Mouse (Mus musculus) layer of hippocampus, adult 2 months (tissue): Measurements from ENCODE around the gene Mab21l1. TPM values are rescaled to one million over a fixed set of nuclear protein-coding genes. Genes with fewer than 3 reads are reported as not detected.

Source experiments
- DNase-seq, 2 experiments: peaks; one replicate each; pipeline ENCODE4 v3.0.0; 2022; ENCODE audit warnings: low spot score in 2 of 2
- H3K27ac ChIP-seq: fragments of 200-600 bp; 2 replicates; pipeline ENCODE4 v1.8.1; 2022
- H3K4me3 ChIP-seq: fragments of 200-600 bp; 2 replicates; pipeline ENCODE4 v1.8.1; 2022; ENCODE audit warnings: mild to moderate bottlenecking
- CTCF ChIP-seq: fragments of 200-600 bp; conservative IDR thresholded peaks from 2 replicates; pipeline ENCODE4 v1.8.1; 2022; ENCODE audit warnings: antibody characterized with exemption, mild to moderate bottlenecking, moderate library complexity
- total RNA-seq, 2 experiments: library from RNA; stranded (reverse); gene quantifications; 2 replicates each; pipeline ENCODE4 v1.2.3; 2021

The Mab21l1 gene
- total RNA-seq, 2 experiments from 2014 or later: 0.64 to 0.77 TPM

DNA sequence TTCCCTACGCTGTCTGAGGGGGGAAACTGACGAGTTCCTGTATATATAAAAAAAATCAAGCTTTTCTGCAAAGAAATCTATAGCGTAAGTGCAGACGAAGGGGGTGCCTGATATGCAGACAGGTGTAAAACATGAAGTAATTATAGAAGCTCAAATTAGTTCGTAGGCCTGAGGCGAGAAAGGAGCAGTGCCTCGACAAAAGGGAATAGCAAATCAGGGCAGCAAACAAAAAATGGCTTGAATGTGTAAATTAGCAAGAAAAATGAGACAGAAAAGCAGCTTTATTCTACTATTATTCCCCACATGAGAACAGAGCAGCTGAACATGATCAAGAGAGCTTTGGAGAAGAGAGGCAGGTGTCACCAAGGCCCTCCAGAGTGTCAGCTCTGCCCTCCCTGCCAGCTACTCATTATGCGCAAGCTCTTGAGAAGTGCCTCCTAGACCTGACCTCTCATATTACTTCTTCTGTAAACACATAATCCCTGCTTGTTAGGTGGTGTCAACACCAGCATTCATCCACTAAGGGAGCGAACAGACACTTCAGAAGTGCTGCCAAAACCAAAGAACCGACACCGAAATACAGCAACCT, 25.6 kb upstream of the Mab21l1 start:
- peak overlapping the region; percentile 64 for H3K27ac ChIP-seq
- TF ChIP-seq CTCF: no peak

DNA sequence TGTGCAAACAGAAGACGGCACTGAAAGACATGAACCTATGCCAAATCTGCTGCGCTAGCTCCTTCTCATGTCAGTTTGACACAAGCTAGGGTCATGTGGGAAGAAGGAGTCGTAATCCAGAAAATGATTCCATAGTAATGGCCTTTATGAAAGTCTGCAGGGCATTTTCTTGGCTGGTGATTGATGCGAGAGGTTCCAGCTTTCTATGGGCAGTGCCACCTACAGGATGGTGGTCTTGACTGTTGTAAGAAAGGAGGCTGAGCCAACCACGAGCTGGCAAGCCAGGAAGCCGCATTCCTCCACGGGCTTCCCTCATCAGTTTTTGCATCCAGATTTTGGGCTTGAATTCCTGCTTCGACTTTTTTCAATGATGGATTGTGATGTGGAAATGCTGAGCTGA, 24.0 kb upstream of the Mab21l1 start:
- Histone ChIP-seq H3K4me3 (no peak overlapping the region), H3K27ac (peak overlapping the region; percentile 28; the same call in 1 of the 2 replicates)
- TF ChIP-seq CTCF: peak; percentile 54

More for the DNA sequence above, 25.6 kb upstream of the Mab21l1 start:
- no peak overlapping the region for H3K4me3 ChIP-seq
- DNase-seq: no peak

GRCm38 (mm10) chr3:55763591-55763990, 18.7 kb upstream of the Mab21l1 start:
- Histone ChIP-seq H3K27ac (no peak overlapping the region), H3K4me3 (no peak overlapping the region)
- no peak for DNase-seq
- no peak for TF ChIP-seq CTCF

More for the DNA sequence above, 24.0 kb upstream of the Mab21l1 start:
- DNase-seq: no peak

- no peak for DNase-seq
- no peak overlapping the region for H3K4me3 ChIP-seq
- no peak overlapping the region for H3K27ac ChIP-seq
- no peak for TF ChIP-seq CTCF
These were observed 13.7 kb upstream of the Mab21l1 start for GRCm38 (mm10) chr3:55768654-55769053.

DNA sequence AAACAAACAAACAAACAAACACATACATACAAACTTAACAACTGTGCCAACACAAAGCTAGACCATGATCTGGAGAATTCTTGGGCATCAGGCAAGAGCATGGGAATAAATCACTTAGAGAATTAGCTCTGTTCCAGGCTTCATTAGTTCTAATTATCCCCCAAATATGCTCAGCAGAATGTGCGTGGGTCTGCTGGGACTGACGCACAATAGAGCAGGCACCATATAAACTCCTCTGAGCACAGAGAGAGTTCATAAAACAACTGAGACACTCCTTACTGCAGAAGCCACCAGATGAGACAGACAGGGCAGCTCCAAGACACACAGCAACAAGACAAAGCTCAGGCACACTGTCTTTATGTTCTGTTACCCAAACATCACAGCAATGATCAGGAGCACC, 13.0 kb upstream of the Mab21l1 start:
- H3K27ac ChIP-seq: no peak overlapping the region
- peak; percentile 51 to 74 for DNase-seq
- H3K4me3 ChIP-seq: no peak overlapping the region
- TF ChIP-seq CTCF: no peak

DNA sequence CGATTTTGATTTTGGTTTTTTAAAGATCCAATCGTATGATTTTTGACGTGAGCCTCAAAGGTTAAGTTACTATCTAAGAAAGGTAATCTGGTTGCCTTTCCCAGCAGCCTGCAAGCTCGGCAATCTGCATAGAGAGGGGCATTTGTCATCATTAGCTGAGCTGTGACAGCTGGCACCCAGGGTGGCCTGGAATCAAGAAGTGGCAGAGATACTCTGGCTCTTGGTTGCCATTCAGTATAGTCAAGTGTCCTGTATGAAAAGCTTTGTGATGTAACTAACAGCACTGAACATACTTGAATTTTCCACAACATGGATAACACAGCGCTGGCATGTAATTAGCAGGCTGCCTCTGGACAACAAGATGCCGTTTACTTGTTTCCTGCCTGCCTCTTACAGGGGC, 8.1 kb upstream of the Mab21l1 start:
- H3K27ac ChIP-seq: peak overlapping the region; percentile 28; the same call in 1 of the 2 replicates
- DNase-seq: no peak
- H3K4me3 ChIP-seq: no peak overlapping the region
- no peak for TF ChIP-seq CTCF

GRCm38 (mm10) chr3:55775245-55775644, 7.1 kb upstream of the Mab21l1 start:
- no peak overlapping the region for H3K27ac ChIP-seq
- no peak for TF ChIP-seq CTCF
- DNase-seq: no peak
- H3K4me3 ChIP-seq: no peak overlapping the region

DNA sequence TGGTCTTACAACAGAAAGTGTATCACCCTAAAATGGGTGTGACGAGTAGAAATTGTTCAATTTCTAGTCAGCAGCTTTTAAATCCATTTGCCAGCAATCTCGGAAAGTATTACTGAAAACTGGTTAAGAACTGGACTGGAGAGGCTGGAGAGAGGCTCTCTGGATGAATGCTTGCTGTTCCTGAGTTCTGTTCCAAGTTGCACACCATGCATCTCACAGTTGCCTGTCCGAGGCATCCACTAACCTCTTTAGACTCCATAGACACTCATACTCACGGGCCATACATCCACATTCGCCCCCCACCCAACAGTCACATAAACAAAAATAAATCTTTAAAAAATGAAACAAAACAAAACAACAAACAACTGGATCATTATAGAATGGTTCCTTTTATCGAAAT, 6.6 kb upstream of the Mab21l1 start:
- no peak for DNase-seq
- H3K4me3 ChIP-seq: no peak overlapping the region
- H3K27ac ChIP-seq: no peak overlapping the region
- no peak for TF ChIP-seq CTCF

DNA sequence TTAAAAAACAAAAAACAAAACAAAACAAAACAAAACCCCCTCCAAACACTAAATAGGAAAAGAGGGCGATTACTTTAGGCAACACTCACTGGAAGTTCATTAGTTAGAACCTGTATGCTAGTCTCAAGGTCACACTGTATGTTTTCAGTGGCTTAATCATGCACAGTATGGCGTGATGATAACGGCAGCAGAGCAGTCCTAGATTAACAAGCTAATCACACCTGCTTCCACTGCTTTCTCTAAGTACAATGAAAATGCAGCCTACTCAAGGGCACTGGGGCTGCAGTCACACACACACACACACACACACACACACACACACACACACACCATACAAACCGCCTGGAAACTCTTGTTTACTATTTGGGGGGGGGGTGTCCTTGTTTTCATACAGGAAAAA, 4.8 kb upstream of the Mab21l1 start:
- DNase-seq: no peak
- TF ChIP-seq CTCF: no peak
- Histone ChIP-seq H3K27ac (no peak overlapping the region), H3K4me3 (no peak overlapping the region)

DNA sequence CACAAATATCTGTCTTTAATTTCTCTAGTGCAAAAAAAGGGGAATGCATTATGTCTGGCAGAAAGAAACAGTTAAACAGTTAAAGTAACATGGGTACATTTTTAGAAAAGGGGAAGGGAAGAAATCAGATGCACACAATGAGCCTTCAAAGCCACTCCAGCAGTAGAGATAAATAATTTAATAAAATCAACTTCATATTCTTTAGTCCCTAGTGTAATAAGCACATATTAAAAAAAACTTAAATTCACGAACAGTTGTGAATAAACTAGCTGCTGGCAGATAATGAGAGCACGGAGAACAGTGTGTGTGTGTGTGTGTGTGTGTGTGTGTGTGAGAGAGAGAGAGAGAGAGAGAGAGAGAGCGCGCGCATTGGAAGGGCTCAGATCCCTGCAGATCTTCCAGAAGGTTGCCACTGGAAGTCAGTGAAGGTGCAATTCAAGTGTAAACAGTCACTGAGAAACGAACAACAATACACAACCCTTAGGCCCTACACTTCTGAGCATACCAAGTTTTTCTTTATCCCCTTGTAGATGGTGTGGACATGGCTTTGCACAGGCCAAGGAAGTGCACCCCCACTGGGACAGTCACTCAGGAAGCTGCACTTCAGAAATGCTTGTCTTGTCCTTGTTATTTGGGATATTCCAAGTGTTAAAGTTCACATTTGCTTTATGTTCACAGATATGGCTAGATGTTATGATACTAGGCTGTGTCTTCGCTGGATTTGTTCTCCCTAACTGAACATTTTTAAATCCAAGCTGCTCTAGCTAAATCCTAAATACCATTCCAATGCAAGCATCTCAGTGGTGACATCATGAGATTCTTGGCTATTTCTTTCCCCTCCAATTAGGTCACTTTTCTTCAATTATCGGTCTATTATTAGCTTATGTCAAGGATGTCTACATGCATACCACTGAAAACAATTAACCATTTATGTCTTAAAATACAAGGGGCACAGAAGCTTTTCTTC, 3.3 kb upstream of the Mab21l1 start:
- no peak for DNase-seq
- no peak overlapping the region for H3K4me3 ChIP-seq
- no peak overlapping the region for H3K27ac ChIP-seq
- no peak for TF ChIP-seq CTCF

DNA sequence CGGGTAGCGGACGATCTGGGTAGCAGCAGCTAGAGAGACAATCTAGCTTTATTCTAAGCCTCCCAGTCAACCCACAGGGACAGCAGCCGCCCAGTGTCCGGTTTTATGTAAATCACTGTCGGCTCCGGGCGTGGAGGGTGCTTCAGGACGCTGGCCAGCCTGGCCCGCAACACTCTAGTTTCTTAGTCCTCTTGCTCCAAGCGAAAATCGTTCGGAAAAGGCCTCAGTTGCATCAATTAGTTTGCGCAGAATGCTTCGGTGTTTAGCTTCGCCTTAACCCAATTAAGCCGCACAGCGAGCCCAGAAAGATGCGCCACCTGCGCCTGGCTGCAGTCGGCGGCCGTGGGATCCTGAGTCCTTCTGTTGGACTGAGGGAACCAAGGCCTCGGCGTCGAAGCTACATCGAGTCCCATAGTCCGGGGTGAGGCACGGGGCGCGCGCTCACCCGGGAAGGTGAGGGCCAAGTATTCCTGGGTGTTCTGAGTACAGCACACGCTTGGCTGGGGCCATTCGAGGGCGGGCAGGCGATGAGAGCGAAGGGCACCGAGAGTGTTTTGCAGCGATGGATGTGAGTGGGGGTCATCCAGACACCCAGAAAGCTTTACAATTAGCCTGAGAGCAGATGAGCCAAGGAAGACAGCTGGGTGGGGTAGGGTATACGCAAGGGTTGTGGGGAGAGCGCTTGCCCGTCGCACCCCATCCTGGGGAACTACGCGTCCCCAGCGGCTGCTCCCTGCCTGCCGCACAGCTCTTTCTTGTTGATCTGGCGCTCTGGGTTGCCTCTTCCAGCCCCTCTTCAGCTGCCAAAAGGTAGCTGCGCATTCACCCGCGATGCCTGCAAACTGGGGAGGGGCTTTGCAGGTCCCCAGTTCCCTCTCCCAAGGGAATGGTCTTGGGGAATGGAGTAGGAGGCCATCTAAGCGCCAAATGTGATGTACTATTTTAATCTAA, 1.9 kb upstream of the Mab21l1 start:
- H3K27ac ChIP-seq: peak overlapping the region; percentile 36; the same call in 1 of the 2 replicates
- DNase-seq: no peak
- TF ChIP-seq CTCF: no peak
- peak overlapping the region; percentile 12; the same call in 1 of the 2 replicates for H3K4me3 ChIP-seq

DNA sequence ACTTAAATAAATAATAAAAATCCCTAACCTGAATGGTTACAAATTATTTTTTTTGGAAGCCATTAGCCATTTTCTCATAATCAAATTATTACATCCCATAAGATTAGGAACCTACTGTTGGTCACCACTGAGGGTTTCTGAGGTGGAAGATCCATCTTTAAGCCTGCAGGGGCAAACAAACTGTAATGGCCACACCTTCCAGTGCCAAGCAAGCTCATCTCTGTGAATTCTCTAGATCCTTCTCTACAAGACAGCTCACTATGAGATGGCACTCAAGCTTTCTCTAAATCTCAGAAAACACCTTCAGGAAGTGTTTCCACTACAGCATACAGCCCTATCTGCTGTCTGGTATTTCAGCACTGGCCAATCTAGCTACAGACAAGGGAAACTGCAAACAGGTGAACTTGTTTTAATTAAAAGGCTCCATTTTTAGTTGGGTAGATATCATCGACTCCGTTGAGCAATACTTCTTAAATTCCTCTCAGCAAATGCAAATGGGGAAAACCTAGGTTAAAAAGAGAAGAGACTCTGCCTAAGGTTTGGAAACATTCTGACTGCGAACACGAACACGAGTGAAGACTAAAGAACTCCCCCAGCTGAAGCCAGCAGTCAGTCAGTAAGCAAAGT, 768 bp upstream of the Mab21l1 start:
- no peak for DNase-seq
- Histone ChIP-seq H3K4me3 (no peak overlapping the region), H3K27ac (no peak overlapping the region)

More for the DNA sequence above, 768 bp upstream of the Mab21l1 start:
- TF ChIP-seq CTCF: no peak
